Mouse (Mus musculus) kidney, postnatal 10 days (tissue): ENCODE data around the gene Uqcr10.
"Not testable (repeated sequence)": the region's sequence is repeated elsewhere in the genome, so short reads cannot be mapped to it uniquely, and the experiment has no call there.

Experiments
- DNase-seq: peaks from one replicate; pipeline ENCODE4 v3.0.0; 2021; ENCODE audit warnings: mixed read lengths

Uqcr10 gene

GRCm38 (mm10) chr11:4714727-4715126 lies 10.6 kb upstream of the Uqcr10 start:
- no peak for DNase-seq

DNA sequence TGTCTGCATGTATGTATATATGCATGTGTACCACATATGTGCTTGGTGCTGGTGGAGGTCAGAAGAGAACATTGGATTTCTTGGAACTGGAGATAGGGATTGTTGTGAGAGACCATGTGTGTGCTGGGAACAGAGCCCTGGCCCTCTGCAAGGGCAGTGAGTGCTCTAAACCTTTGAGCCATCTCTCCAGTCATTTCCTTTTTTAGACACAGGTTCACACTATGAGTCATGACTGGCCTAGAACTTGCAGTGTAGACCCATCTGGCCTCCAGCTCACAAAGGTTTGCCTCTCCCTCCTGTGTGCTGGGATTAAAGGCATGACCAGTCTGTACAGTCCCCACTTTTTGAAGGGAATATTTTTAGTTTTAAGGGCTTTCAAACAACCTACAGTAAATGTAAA lies 8.7 kb upstream of the Uqcr10 start:
- DNase-seq, result no peak

- not testable (repeated sequence) for DNase-seq
Observed at GRCm38 (mm10) chr11:4710188-4710587, 6.0 kb upstream of the Uqcr10 start.

GRCm38 (mm10) chr11:4705178-4705577 lies 1.0 kb upstream of the Uqcr10 start:
- no peak for DNase-seq

DNA sequence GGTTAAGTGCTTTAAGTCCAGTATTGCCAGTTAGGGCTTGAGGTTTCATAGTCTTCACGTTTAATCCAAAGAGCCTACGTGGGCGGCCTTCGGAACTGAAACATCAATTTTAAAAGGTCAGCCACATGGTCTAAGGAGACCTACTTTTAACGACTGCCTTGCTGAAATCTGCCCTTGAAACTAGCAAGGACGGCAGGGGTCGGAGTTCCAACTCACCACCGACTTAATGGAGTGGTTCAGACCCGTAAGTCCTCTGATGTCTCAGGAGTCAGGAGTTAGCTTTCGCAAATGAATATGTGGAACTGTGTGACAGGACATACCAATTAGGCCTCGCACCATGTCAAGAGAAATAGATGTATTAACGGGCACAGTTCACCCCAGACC lies 462 bp downstream of the Uqcr10 start:
- no peak for DNase-seq

GRCm38 (mm10) chr11:4700726-4701125 lies 3.4 kb downstream of the Uqcr10 start:
- no peak for DNase-seq

DNA sequence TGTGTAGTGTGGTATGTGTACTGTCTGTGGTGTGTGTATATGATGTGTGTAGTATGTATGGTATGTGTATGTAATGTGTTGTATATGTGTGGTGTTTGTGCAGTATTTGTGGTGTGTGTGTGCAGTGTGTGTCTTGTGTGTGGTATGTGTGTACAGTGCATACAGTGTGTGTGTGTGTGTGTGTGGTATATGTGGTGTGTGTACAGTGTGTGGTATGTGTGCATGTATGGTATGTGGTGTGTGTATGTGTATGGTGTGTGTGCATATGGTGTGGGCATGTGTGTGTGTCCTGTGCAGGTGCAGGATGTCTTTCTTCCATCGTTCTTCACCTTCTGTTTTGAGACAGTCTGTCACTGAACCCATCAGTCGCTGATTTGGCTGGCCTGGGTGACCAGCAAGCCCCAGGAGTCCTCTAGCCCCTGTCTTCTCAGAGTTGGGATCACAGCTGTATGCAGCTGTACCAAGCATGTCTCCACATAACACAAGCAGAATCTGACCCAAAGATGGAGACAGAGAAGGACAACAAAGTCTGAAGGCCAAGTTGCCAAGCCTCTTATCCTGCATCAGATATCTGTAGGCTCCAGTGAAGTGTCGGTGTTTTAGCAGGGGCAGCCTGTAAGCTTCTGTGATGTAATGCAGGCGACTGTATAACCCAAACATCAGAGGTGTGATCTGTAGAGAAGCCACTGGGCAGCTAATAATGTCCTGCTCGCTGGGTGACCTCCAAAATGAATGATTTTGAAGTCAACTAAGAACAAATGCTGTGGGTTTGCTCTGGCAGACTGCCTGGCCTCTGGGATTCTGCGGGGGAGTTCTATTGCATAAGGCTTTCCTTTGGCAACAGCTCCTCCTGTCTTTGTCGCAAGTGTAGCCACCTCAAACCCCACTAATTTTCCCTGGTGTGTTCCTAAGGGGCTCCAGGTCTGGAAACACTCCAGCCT lies 6.8 kb downstream of the Uqcr10 start:
- peak; percentile 86 for DNase-seq

DNA sequence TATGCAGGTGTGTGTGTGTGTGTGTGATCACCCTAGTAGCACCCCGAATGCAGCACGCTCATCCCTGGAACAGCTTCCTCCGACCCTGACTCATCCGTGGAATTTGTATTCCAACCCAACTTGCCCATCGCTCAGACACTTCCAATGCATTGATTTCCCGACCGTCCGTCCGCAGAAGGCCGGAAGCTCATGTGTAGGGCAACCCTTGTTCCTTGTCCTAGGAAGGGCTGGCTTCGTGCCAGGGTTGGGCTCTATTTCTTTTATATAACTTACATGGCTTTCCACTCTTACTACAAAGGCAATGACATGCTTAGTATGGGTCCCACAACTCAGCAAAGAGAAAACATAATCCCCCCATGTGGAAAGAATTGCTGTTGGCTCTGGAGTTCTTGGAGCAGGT lies 12.0 kb downstream of the Uqcr10 start:
- DNase-seq, result peak; percentile 31

- no peak for DNase-seq
Observed at GRCm38 (mm10) chr11:4691213-4691612, 12.9 kb downstream of the Uqcr10 start.

DNA sequence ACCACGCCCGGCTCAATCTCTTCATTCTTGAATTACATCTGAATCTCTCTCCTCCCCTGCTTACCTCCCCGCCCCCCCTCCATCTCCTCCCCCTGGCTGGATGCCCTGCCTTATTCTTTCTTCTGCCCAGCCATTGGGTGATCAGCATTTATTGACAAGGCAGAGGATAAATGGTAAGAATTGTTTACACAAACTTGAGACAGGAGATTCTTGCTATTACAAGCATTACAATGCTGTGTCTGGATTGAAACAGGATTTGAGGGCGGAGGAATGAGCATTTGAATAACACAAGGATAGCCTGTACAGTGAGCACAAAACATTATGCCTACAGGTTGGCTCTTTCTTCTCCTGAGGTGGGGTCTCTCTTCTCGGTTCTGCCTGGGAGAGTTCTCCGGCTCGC lies 13.8 kb downstream of the Uqcr10 start:
- DNase-seq, result no peak

- no peak for DNase-seq
Observed at GRCm38 (mm10) chr11:4688632-4689380, 15.3 kb downstream of the Uqcr10 start.

GRCm38 (mm10) chr11:4687874-4688273 lies 16.3 kb downstream of the Uqcr10 start:
- no peak for DNase-seq

DNA sequence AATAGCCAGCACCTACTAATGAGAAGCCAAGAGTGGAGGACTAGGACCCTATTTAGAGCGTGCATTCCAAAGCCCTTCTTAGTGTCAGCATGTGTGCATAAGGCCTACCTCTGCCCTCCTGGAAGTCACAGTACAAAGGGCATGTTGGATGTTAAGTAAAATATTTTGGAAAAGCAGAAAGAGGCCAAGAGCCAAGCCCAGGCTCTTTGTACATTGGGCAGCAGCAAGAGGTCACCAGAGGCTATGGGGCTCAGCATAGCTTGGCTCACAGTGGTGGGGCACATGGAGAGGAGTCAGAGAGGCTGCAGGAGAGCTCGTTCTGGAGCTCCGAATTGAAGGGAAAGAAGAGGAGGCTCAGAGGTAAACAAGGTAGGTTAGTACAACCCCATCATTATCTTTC lies 17.1 kb downstream of the Uqcr10 start:
- DNase-seq, result no peak

- no peak for DNase-seq
Observed at GRCm38 (mm10) chr11:4685510-4685909, 18.6 kb downstream of the Uqcr10 start.

DNA sequence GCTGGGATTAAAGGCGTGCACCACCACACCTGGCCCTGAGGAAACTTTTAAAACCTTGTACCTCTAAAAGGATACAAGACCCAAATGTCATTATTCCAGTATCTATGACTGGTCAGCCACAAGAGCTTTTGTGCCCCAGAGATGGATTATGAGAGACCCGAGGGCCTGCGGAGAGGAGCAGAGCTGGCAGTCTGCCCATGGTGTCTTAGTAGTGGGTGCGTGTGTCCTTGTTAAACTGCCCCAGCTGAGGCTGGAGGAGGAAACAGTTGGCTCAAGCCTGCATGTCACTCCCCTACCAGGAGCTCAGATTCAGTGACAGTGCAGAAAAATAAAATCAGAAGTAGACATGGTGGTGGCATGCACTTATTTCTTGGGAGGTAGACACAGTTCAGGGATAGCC lies 19.1 kb downstream of the Uqcr10 start:
- DNase-seq, result no peak

DNA sequence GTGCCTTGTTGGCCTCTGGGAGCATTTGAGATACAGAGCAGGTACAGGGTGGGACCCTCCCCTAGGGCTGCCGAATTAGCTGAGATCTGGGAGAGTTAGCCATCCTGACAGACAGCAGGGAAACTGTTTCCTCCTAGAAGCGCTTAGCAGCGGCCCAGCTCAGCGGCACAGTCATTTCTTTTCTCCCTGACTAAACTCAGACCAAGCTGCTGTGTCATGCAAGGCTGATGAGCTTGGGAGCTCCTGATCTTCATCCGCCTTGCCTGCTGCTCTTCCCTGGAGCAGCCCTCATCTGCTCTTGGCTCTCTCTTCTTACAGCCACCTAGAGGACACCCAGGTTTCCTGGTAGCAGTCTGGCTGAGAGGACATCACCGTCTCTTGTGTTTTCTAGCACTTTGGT lies 20.0 kb downstream of the Uqcr10 start:
- no peak for DNase-seq

- no peak for DNase-seq
Observed at GRCm38 (mm10) chr11:4683516-4683915, 20.6 kb downstream of the Uqcr10 start.

GRCm38 (mm10) chr11:4680126-4680525 lies 24.0 kb downstream of the Uqcr10 start:
- DNase-seq, result no peak

- DNase-seq, result no peak
Observed at GRCm38 (mm10) chr11:4679441-4679832, 24.7 kb downstream of the Uqcr10 start.

DNA sequence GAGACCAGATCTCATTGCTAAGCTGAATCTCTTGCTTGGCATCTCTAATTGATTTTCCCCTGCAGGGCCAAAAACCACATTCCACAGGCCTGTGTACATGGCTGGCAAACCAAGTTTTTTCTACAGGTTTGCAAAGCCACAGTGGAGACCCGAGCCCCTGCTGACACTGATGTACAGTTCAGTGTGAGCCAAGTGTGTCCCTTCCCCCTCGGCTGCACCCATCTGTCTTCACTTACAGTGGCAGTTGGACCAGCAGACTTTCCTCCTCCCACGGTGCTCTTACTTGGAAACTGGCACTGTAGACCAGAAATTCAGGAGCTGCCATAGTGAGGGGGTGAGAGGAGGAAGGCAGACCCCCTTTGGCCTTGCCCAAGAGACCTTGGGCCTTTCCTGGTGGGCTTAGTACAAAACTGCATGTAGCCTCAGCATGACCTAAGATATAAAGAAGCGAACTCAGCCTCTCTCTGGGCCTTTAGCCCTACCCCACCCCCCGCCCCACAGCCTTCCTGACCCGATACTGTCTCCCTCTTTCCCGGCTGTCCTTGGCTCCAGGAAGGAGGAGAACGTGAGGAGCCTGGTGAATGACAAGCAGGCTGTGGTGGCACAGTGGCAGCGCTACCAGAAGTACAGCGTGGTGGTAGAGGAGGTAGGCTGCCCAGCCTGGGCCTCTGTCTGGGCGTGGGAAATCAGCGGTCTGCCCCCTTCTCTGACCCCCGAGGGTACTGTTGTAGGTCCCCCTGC lies 25.3 kb downstream of the Uqcr10 start:
- DNase-seq, result no peak

- DNase-seq, result no peak
Observed at GRCm38 (mm10) chr11:4677250-4677872, 26.8 kb downstream of the Uqcr10 start.

DNA sequence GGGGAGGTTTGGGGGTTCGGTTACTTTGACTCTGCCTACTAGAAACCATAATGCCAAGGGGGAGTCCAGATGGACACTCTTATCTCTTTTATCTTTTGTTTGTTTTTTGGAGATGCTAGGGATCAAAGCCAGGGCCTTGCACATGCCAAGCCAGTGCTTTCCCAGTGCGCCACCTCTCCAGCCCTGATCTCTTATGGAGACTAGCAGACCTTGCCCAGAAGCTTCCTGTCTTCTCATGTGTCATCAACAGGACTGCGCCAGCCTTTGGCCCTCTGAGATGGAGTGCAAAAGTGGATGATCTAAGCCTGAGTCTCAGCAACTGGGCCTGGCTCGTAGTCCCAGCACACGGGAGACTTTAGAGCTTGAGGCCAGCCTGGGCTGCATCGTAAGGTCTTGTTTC lies 28.4 kb downstream of the Uqcr10 start:
- DNase-seq, result no peak

DNA sequence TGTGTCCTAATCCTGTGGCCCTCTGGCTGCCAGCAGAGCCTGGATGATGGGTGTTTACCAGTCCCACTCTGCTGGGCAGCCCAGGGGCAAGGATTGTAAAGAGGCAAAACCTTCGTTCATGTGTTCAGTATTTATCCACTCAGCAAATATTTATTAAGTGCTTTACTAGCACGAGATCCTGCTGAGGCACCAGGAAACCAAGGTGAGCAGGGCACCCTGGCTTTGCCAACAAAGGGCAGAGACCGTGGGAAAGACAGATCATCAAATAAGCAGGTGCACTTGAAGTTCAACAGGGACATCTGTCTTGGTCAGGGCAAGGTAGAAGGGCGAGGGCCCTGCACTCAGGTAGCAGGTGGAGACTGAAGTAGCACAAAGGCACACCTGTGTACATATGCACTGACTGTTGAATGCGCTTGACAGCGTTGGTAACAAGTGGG lies 29.0 kb downstream of the Uqcr10 start:
- DNase-seq, result no peak
